Mouse (Mus musculus) stomach, postnatal 0 days (tissue): ENCODE results near the gene Cadps. TPM values are rescaled to one million over a fixed set of nuclear protein-coding genes. Genes with fewer than 3 reads are reported as not detected.
A peak's percentile ranks its signal among the peaks of the same experiment; 100 is the strongest.

ENCODE experiments used
- ATAC-seq: fragments of 200-750 bp; cut with Nextera tagmentation; 2 replicates; pipeline ENCODE4 v1.8.0; 2017; ENCODE audit not compliant: low FRiP score, low TSS enrichment
- DNase-seq: peaks from one replicate; pipeline ENCODE4 v3.0.0-alpha.2; 2016; ENCODE audit warnings: low spot score
- H3K27ac ChIP-seq: fragments of 300-500 bp; sonication (generic); replicated peaks from 2 replicates; pipeline ENCODE4 v1.5.1; 2014; ENCODE audit warnings: mild to moderate bottlenecking, control low read depth
- H3K27me3 ChIP-seq: fragments of 300-500 bp; sonication (generic); 2 replicates; pipeline ENCODE4 v1.6.1; 2014; ENCODE audit warnings: low read length; ENCODE audit not compliant: control insufficient read depth, insufficient read depth
- H3K36me3 ChIP-seq: fragments of 300-500 bp; sonication (generic); 2 replicates; pipeline ENCODE4 v1.6.1; 2014; ENCODE audit warnings: low read length, mixed read lengths; ENCODE audit not compliant: control insufficient read depth, insufficient read depth
- H3K4me1 ChIP-seq: fragments of 300-500 bp; sonication (generic); replicated peaks from 2 replicates; pipeline ENCODE4 v1.6.1; 2014; ENCODE audit warnings: antibody characterized with exemption; ENCODE audit not compliant: control insufficient read depth, insufficient read depth
- H3K4me2 ChIP-seq: fragments of 300-500 bp; sonication (generic); replicated peaks from 2 replicates; pipeline ENCODE4 v1.6.1; 2014; ENCODE audit warnings: low read depth, mild to moderate bottlenecking, control low read depth, moderate library complexity
- H3K4me3 ChIP-seq: fragments of 300-500 bp; sonication (generic); 2 replicates; pipeline ENCODE4 v1.5.1; 2014; ENCODE audit warnings: low read depth, low read length, control low read depth
- H3K9ac ChIP-seq: fragments of 300-500 bp; sonication (generic); 2 replicates; pipeline ENCODE4 v1.6.1; 2014; ENCODE audit warnings: mild to moderate bottlenecking, low read length, control low read depth, mixed read lengths
- H3K9me3 ChIP-seq: fragments of 300-500 bp; sonication (generic); 2 replicates; pipeline ENCODE4 v1.6.1; 2016; ENCODE audit warnings: low read length; ENCODE audit not compliant: control insufficient read depth
- CTCF ChIP-seq: IDR thresholded peaks from 2 replicates; pipeline ENCODE4 v1.5.1; 2016; ENCODE audit warnings: antibody characterized with exemption, low read depth, mild to moderate bottlenecking, moderate library complexity
- EP300 ChIP-seq: optimal IDR thresholded peaks from 2 replicates; pipeline ENCODE3; 2016; ENCODE audit warnings: antibody characterized with exemption
- WGBS: fragments of 180-500 bp; shearing (Covaris S2); extraction: QIAGEN DNeasy Blood & Tissue Kit; methylation state at CpG from one replicate; pipeline ENCODE4 v1.1.7; 2014; 5-methylcytosine and 5-hydroxymethylcytosine counted together
- polyA plus RNA-seq: library from polyadenylated mRNA; unstranded; fragments of >200 nt; fragmentation: Nextera tagmentation; extraction: Ambion mirVana; gene quantifications from 2 replicates; pipeline ENCODE4 v1.2.1, GENCODE M21; 2015

Gene Cadps
- polyA plus RNA-seq, 1 experiment from 2014 or later: 1.5 TPM

GRCm38 (mm10) chr14:12337421-12337997 is 485.4 kb downstream of the Cadps start:
- DNase-seq: no peak
- Histone ChIP-seq H3K4me3 (no peak overlapping the region), H3K27me3 (peaks cover 30% of the 10 kb centered on the region), H3K4me1 (no peaks in the 10 kb centered on the region), H3K9ac (no peak overlapping the region), H3K4me2 (no peak overlapping the region), H3K9me3 (no peaks in the 10 kb centered on the region), H3K36me3 (no peaks in the 10 kb centered on the region), H3K27ac (no peak overlapping the region)
- 15% methylated on average over 8 of the region's 8 CpGs for WGBS
- no peak for TF ChIP-seq EP300
- TF ChIP-seq CTCF: no peak
- ATAC-seq: no peak

- Histone ChIP-seq H3K9ac (no peak overlapping the region), H3K4me2 (no peak overlapping the region), H3K4me3 (no peak overlapping the region), H3K27me3 (peaks cover 10% of the 10 kb centered on the region; the same call in 1 of the 2 replicates), H3K36me3 (no peaks in the 10 kb centered on the region), H3K27ac (no peak overlapping the region), H3K9me3 (no peaks in the 10 kb centered on the region), H3K4me1 (no peaks in the 10 kb centered on the region)
- DNase-seq (no peak), ATAC-seq (no peak)
- WGBS: 47% methylated on average over 7 of the region's 7 CpGs
- no peak for TF ChIP-seq CTCF
- no peak for TF ChIP-seq EP300
Observed at GRCm38 (mm10) chr14:12334925-12335324, 488.0 kb downstream of the Cadps start.

- Histone ChIP-seq H3K4me2 (no peak overlapping the region), H3K36me3 (no peaks in the 10 kb centered on the region), H3K9ac (no peak overlapping the region), H3K4me3 (no peak overlapping the region), H3K27me3 (peaks cover 6% of the 10 kb centered on the region; the same call in 1 of the 2 replicates), H3K9me3 (no peaks in the 10 kb centered on the region), H3K27ac (no peak overlapping the region), H3K4me1 (no peaks in the 10 kb centered on the region)
- no peak for TF ChIP-seq EP300
- peak; percentile 34 for TF ChIP-seq CTCF
- ATAC-seq (no peak), DNase-seq (no peak)
- 66% methylated on average over 7 of the region's 7 CpGs for WGBS
Observed at GRCm38 (mm10) chr14:12333622-12334021, 489.3 kb downstream of the Cadps start.
